Mouse (Mus musculus) limb, embryonic 10.5 days (tissue): Measurements from ENCODE around the gene Eif4g3. TPM values are rescaled to one million over a fixed set of nuclear protein-coding genes. Genes with fewer than 3 reads are reported as not detected.
A peak's percentile ranks its signal among the peaks of the same experiment; 100 is the strongest.

Source experiments
- DNase-seq: peaks from one replicate; pipeline ENCODE4 v3.0.0-alpha.2; 2017; ENCODE audit warnings: low spot score
- H3K27ac ChIP-seq: fragments of 300-500 bp; sonication (generic); 2 replicates; pipeline ENCODE4 v1.5.1; 2016; ENCODE audit warnings: mild to moderate bottlenecking
- H3K27me3 ChIP-seq: fragments of 300-500 bp; sonication (generic); 2 replicates; pipeline ENCODE4 v1.6.1; 2016; ENCODE audit warnings: low read depth, mild to moderate bottlenecking; ENCODE audit not compliant: poor library complexity, severe bottlenecking
- H3K36me3 ChIP-seq: fragments of 300-500 bp; sonication (generic); 2 replicates; pipeline ENCODE4 v1.6.1; 2016; ENCODE audit warnings: mild to moderate bottlenecking, moderate library complexity
- H3K4me1 ChIP-seq: fragments of 300-500 bp; sonication (generic); 2 replicates; pipeline ENCODE4 v1.6.1; 2016
- H3K4me3 ChIP-seq: fragments of 300-500 bp; sonication (generic); 2 replicates; pipeline ENCODE4 v1.5.1; 2016; ENCODE audit warnings: mild to moderate bottlenecking, moderate library complexity
- H3K9me3 ChIP-seq: fragments of 300-500 bp; sonication (generic); replicated peaks from 2 replicates; pipeline ENCODE4 v1.6.1; 2016; ENCODE audit warnings: mild to moderate bottlenecking
- WGBS: fragments of 180-500 bp; shearing (Covaris S2); methylation state at CpG from one replicate; pipeline ENCODE4 v1.1.7; 2016; 5-methylcytosine and 5-hydroxymethylcytosine counted together
- polyA plus RNA-seq: library from polyadenylated mRNA; unstranded; fragments of >200 nt; fragmentation: Nextera tagmentation; extraction: Ambion mirVana; gene quantifications from 2 replicates; pipeline ENCODE4 v1.2.1, GENCODE M21; 2016

Gene Eif4g3
- polyA plus RNA-seq, 1 experiment from 2014 or later, result 42.7 TPM

GRCm38 (mm10) chr4:137993821-137994561 is 1.2 kb downstream of the Eif4g3 start:
- peaks cover 39% of the 10 kb centered on the region for H3K36me3 ChIP-seq
- H3K4me3 ChIP-seq, result peak overlapping the region; percentile 100
- peaks cover 22% of the 10 kb centered on the region for H3K4me1 ChIP-seq
- no peaks in the 10 kb centered on the region for H3K9me3 ChIP-seq
- WGBS, result under 1% methylated on average over 45 of the region's 60 CpGs
- H3K27ac ChIP-seq, result peak overlapping the region; percentile 99
- peaks cover 18% of the 10 kb centered on the region for H3K27me3 ChIP-seq
- DNase-seq, result peak; percentile 65

GRCm38 (mm10) chr4:137994562-137995336 is 1.9 kb downstream of the Eif4g3 start:
- WGBS, result 49% methylated on average over 12 of the region's 12 CpGs
- Histone ChIP-seq H3K27me3 (peaks cover 17% of the 10 kb centered on the region), H3K9me3 (no peaks in the 10 kb centered on the region), H3K4me3 (peak overlapping the region; percentile 100), H3K27ac (peak overlapping the region; percentile 99), H3K36me3 (peaks cover 47% of the 10 kb centered on the region), H3K4me1 (peaks cover 22% of the 10 kb centered on the region)
- no peak for DNase-seq

GRCm38 (mm10) chr4:137995399-137995798 is 2.6 kb downstream of the Eif4g3 start:
- H3K27me3 ChIP-seq, result peaks cover 17% of the 10 kb centered on the region
- 91% methylated on average over 12 of the region's 12 CpGs for WGBS
- H3K27ac ChIP-seq, result no peak overlapping the region
- H3K4me1 ChIP-seq, result peaks cover 25% of the 10 kb centered on the region
- DNase-seq, result no peak
- peaks cover 53% of the 10 kb centered on the region for H3K36me3 ChIP-seq
- H3K9me3 ChIP-seq, result no peaks in the 10 kb centered on the region
- peak overlapping the region; percentile 100 for H3K4me3 ChIP-seq

- Histone ChIP-seq H3K36me3 (peaks cover 80% of the 10 kb centered on the region), H3K4me1 (peaks cover 29% of the 10 kb centered on the region), H3K27ac (no peak overlapping the region), H3K27me3 (no peaks in the 10 kb centered on the region), H3K9me3 (no peaks in the 10 kb centered on the region), H3K4me3 (no peak overlapping the region)
- 85% methylated on average over 4 of the region's 4 CpGs for WGBS
- DNase-seq, result no peak
These were observed 5.4 kb downstream of the Eif4g3 start for GRCm38 (mm10) chr4:137998232-137998631.

GRCm38 (mm10) chr4:138000682-138001081 is 7.9 kb downstream of the Eif4g3 start:
- H3K27ac ChIP-seq, result no peak overlapping the region
- H3K4me1 ChIP-seq, result peaks cover 17% of the 10 kb centered on the region
- H3K36me3 ChIP-seq, result peaks cover 96% of the 10 kb centered on the region
- no peak overlapping the region for H3K4me3 ChIP-seq
- no peaks in the 10 kb centered on the region for H3K9me3 ChIP-seq
- WGBS, result 81% methylated on average over 7 of the region's 7 CpGs
- H3K27me3 ChIP-seq, result no peaks in the 10 kb centered on the region
- DNase-seq, result no peak

GRCm38 (mm10) chr4:138003909-138004610 is 11.2 kb downstream of the Eif4g3 start:
- WGBS, result 86% methylated on average over 11 of the region's 11 CpGs
- Histone ChIP-seq H3K27me3 (no peaks in the 10 kb centered on the region), H3K4me1 (0 out of 2 replicates have a peak, but pooled peaks cover 7% of the 10 kb centered on the region), H3K27ac (no peak overlapping the region), H3K36me3 (peaks cover 95% of the 10 kb centered on the region), H3K9me3 (no peaks in the 10 kb centered on the region), H3K4me3 (no peak overlapping the region)
- DNase-seq, result no peak

- 95% methylated on average over 1 of the region's 1 CpGs for WGBS
- H3K4me3 ChIP-seq, result no peak overlapping the region
These were observed 13.0 kb downstream of the Eif4g3 start for GRCm38 (mm10) chr4:138005781-138006180.

GRCm38 (mm10) chr4:138006951-138007613 is 14.3 kb downstream of the Eif4g3 start:
- Histone ChIP-seq H3K36me3 (peaks cover 95% of the 10 kb centered on the region), H3K27ac (no peak overlapping the region), H3K9me3 (no peaks in the 10 kb centered on the region), H3K4me3 (no peak overlapping the region), H3K4me1 (no peaks in the 10 kb centered on the region), H3K27me3 (no peaks in the 10 kb centered on the region)
- DNase-seq, result no peak
- 90% methylated on average over 9 of the region's 9 CpGs for WGBS

More at GRCm38 (mm10) chr4:138005781-138006180, 13.0 kb downstream of the Eif4g3 start:
- H3K36me3 ChIP-seq, result peaks cover 93% of the 10 kb centered on the region
- no peak overlapping the region for H3K27ac ChIP-seq
- H3K4me1 ChIP-seq, result 0 out of 2 replicates have a peak, but pooled peaks cover under 1% of the 10 kb centered on the region
- no peaks in the 10 kb centered on the region for H3K27me3 ChIP-seq
- H3K9me3 ChIP-seq, result no peaks in the 10 kb centered on the region
- DNase-seq, result no peak

GRCm38 (mm10) chr4:138008646-138009045 is 15.8 kb downstream of the Eif4g3 start:
- WGBS, result 97% methylated on average over 6 of the region's 6 CpGs
- peaks cover 95% of the 10 kb centered on the region for H3K36me3 ChIP-seq
- no peaks in the 10 kb centered on the region for H3K9me3 ChIP-seq
- no peaks in the 10 kb centered on the region for H3K4me1 ChIP-seq
- H3K27ac ChIP-seq, result no peak overlapping the region
- no peak for DNase-seq
- no peaks in the 10 kb centered on the region for H3K27me3 ChIP-seq
- H3K4me3 ChIP-seq, result no peak overlapping the region

GRCm38 (mm10) chr4:138009786-138010502 is 17.1 kb downstream of the Eif4g3 start:
- no peaks in the 10 kb centered on the region for H3K9me3 ChIP-seq
- H3K4me1 ChIP-seq, result no peaks in the 10 kb centered on the region
- H3K4me3 ChIP-seq, result no peak overlapping the region
- H3K27ac ChIP-seq, result no peak overlapping the region
- DNase-seq, result no peak
- H3K36me3 ChIP-seq, result peaks cover 93% of the 10 kb centered on the region
- no peaks in the 10 kb centered on the region for H3K27me3 ChIP-seq
- WGBS, result 96% methylated on average over 4 of the region's 4 CpGs

GRCm38 (mm10) chr4:138013723-138014479 is 21.1 kb downstream of the Eif4g3 start:
- Histone ChIP-seq H3K36me3 (peaks cover 96% of the 10 kb centered on the region), H3K27me3 (no peaks in the 10 kb centered on the region), H3K4me3 (no peak overlapping the region), H3K4me1 (no peaks in the 10 kb centered on the region), H3K27ac (no peak overlapping the region), H3K9me3 (no peaks in the 10 kb centered on the region)
- 94% methylated on average over 15 of the region's 15 CpGs for WGBS
- DNase-seq, result no peak
